Mouse (Mus musculus) intestine, embryonic 14.5 days (tissue): ENCODE measurements around the gene Vmn1r1. TPM values are rescaled to one million over a fixed set of nuclear protein-coding genes. Genes with fewer than 3 reads are reported as not detected.

ENCODE experiments used
- ATAC-seq: fragments of 200-750 bp; cut with Nextera tagmentation; replicated peaks from 2 replicates; pipeline ENCODE4 v1.8.0; 2017; ENCODE audit warnings: low read depth, moderate number of reproducible peaks, moderate TSS enrichment, moderate library complexity; ENCODE audit not compliant: low FRiP score, low TSS enrichment
- DNase-seq: peaks from one replicate; pipeline ENCODE4 v3.0.0-alpha.2; 2018; ENCODE audit warnings: low spot score
- H3K27ac ChIP-seq: fragments of 300-500 bp; sonication (generic); 2 replicates; pipeline ENCODE4 v1.5.1; 2014; ENCODE audit warnings: low read depth, mild to moderate bottlenecking, control low read depth
- H3K27me3 ChIP-seq: fragments of 300-500 bp; sonication (generic); replicated peaks from 2 replicates; pipeline ENCODE4 v1.6.1; 2014; ENCODE audit warnings: low read length, control low read depth; ENCODE audit not compliant: control insufficient read depth, insufficient read depth
- H3K36me3 ChIP-seq: fragments of 300-500 bp; sonication (generic); 2 replicates; pipeline ENCODE4 v1.6.1; 2014; ENCODE audit warnings: low read length, control low read depth; ENCODE audit not compliant: control insufficient read depth, insufficient read depth
- H3K4me1 ChIP-seq: fragments of 300-500 bp; sonication (generic); replicated peaks from 2 replicates; pipeline ENCODE4 v1.6.1; 2014; ENCODE audit warnings: low read length, control low read depth, mixed read lengths; ENCODE audit not compliant: control insufficient read depth, insufficient read depth
- H3K4me2 ChIP-seq: fragments of 300-500 bp; sonication (generic); 2 replicates; pipeline ENCODE4 v1.6.1; 2014; ENCODE audit warnings: low read length
- H3K4me3 ChIP-seq: fragments of 300-500 bp; sonication (generic); 2 replicates; pipeline ENCODE4 v1.5.1; 2014; ENCODE audit warnings: low read depth, low read length, control low read depth, mixed read lengths
- H3K9ac ChIP-seq: fragments of 300-500 bp; sonication (generic); 2 replicates; pipeline ENCODE4 v1.6.1; 2014; ENCODE audit warnings: mild to moderate bottlenecking, low read length
- H3K9me3 ChIP-seq: fragments of 300-500 bp; sonication (generic); 2 replicates; pipeline ENCODE4 v1.6.1; 2016; ENCODE audit warnings: low read length, control low read depth; ENCODE audit not compliant: control insufficient read depth
- WGBS: fragments of 180-500 bp; shearing (Covaris S2); extraction: QIAGEN DNeasy Blood & Tissue Kit; methylation state at CpG from one replicate; pipeline ENCODE4 v1.1.7; 2014; 5-methylcytosine and 5-hydroxymethylcytosine counted together
- polyA plus RNA-seq: library from polyadenylated mRNA; unstranded; fragments of >200 nt; fragmentation: Nextera tagmentation; extraction: Ambion mirVana; gene quantifications from 2 replicates; pipeline ENCODE4 v1.2.1, GENCODE M21; 2014

Vmn1r1 gene
- polyA plus RNA-seq, 1 experiment from 2014 or later = not detected

DNA sequence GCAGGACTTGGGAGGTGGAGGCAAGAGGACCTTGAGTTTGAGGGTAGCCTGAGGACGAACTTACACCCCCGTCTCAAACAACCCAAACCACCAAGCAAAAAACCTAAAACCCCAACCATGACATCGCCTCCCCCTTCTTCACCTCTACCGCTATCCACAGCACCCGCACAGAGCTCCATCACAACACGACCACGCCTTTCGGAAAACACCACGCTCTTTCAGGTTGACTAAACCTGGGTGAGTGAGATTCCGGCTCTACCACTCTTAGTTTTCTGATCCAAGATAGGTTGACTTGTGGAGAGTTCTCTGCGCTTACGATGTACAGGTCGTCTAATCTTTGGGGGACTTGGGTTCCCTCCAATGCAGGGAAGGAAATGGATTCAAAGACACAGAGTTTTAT, 21.6 kb downstream of the Vmn1r1 start:
- no peak for ATAC-seq
- Histone ChIP-seq H3K4me1 (0 out of 2 replicates have a peak, but pooled peaks cover 2% of the 10 kb centered on the region), H3K27me3 (no peaks in the 10 kb centered on the region), H3K27ac (no peak overlapping the region), H3K4me2 (no peak overlapping the region), H3K4me3 (no peak overlapping the region), H3K36me3 (no peaks in the 10 kb centered on the region), H3K9me3 (no peaks in the 10 kb centered on the region), H3K9ac (no peak overlapping the region)
- DNase-seq = no peak
- 93% methylated on average over 13 of the region's 13 CpGs for WGBS

DNA sequence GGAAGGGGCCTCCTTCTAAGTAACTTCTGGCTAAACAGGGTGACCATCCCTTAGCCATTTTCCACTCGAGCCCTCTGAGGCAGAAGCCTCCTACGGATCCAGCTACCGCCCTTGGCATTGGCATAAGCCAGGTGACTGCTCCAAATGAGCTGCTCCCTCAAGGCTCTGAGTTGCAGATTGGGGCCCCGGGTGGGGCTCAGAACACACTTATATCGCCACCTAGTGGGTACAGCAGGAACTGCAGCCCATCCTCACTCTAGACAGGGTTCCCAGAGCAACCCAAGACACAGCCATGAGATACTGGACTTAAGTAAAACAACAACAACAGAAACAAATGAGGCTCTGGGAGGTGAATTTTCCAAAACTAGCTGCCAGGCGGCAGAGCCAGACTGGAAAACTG, 23.9 kb downstream of the Vmn1r1 start:
- WGBS = 2% methylated on average over 6 of the region's 6 CpGs
- H3K27ac ChIP-seq = no peak overlapping the region
- no peaks in the 10 kb centered on the region for H3K9me3 ChIP-seq
- H3K4me2 ChIP-seq = peak overlapping the region; percentile 36
- no peak overlapping the region for H3K9ac ChIP-seq
- no peaks in the 10 kb centered on the region for H3K36me3 ChIP-seq
- H3K27me3 ChIP-seq = no peaks in the 10 kb centered on the region
- H3K4me1 ChIP-seq = 0 out of 2 replicates have a peak, but pooled peaks cover 2% of the 10 kb centered on the region
- DNase-seq = peak; percentile 94
- ATAC-seq = peak; percentile 74; the same call in 1 of the 2 replicates
- no peak overlapping the region for H3K4me3 ChIP-seq

DNA sequence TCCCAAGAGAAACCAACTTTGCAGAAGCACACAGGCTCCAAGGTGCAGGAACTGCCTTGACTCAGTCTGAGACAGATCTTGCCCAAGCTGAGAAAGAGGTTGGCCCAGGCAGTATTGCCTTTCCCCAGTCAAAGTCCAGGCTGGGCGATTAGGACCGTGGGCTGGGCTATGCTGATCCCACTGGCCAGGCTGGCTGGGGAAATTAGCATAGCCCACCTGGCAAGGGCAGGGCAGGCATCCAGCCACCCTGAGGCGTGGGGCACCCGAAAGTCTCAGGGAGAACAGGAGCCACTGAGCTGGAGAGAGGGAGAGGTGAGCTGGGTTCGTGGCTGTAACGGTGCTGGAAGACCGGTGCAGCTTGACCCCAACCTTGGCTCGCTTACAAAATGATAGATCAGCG, 24.3 kb downstream of the Vmn1r1 start:
- DNase-seq (no peak), ATAC-seq (peak; percentile 45)
- Histone ChIP-seq H3K4me3 (no peak overlapping the region), H3K27ac (no peak overlapping the region), H3K9me3 (no peaks in the 10 kb centered on the region), H3K27me3 (no peaks in the 10 kb centered on the region), H3K9ac (no peak overlapping the region), H3K36me3 (no peaks in the 10 kb centered on the region), H3K4me1 (0 out of 2 replicates have a peak, but pooled peaks cover 2% of the 10 kb centered on the region), H3K4me2 (peak overlapping the region; percentile 36)
- 32% methylated on average over 9 of the region's 9 CpGs for WGBS

DNA sequence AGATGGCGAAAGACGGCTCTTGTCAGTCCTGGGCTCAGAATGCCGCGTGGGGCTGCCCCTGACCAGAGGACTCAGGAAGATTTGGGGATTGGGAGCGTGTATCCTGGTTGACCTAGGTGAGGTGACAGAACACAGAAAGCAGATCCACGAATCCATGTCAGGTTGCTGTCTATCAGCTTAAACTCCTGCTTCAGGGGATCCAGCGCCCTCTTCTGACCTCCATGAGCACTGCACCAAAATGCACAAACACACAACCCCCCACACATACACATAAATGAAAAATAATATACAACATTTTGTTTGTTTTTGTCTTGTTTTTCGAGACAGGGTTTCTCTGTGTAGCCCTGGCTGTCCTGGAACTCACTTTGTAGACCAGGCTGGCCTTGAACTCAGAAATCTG, 26.1 kb downstream of the Vmn1r1 start:
- ATAC-seq (no peak), DNase-seq (no peak)
- 0 out of 2 replicates have a peak, but pooled peaks cover 2% of the 10 kb centered on the region for H3K4me1 ChIP-seq
- WGBS = 66% methylated on average over 8 of the region's 8 CpGs
- no peak overlapping the region for H3K27ac ChIP-seq
- H3K4me2 ChIP-seq = no peak overlapping the region
- no peaks in the 10 kb centered on the region for H3K9me3 ChIP-seq
- no peaks in the 10 kb centered on the region for H3K27me3 ChIP-seq
- H3K9ac ChIP-seq = no peak overlapping the region
- no peak overlapping the region for H3K4me3 ChIP-seq
- no peaks in the 10 kb centered on the region for H3K36me3 ChIP-seq

DNA sequence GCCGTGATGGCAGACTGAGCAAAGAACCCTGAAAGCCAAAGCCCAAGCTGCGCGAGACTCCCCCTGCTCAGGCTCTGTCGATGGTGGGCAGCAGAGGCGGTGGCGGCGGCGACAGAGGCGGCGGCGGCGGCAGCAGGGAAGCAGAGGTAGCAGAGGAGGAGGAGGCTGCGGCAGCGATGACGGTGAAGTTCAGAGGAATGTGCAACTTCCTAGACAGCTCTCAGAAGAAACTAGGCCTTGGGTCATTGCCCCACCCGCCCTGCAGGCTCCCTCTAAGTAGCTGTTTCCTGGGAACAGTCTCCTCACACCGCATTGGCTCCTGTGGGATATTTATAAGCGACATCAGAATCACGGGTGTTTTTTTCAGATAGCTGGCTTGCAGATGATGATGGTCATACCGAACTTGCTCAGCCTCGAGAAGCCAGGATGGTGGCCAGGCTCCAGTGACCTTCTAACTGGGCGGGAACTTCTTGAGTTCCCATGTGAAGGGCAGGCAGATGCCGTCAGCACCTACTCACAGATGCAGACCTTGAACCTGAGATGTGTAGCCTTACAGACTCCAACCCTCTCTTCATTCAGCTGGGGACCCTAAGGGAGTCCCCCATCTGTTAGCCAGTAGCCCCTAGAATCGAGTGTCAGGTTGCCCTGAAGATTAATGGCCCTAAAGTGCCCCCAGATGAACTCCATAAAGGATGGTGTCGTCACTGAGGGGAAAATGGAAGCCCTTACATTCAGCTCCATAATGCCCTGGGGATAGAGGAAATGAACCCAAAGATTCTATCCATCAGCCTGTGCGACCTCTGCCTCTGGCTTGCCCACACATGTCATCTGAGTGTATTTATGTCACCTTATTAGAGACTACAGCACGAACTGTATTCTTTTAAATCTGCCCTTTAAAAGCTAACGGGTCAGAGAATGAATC, 26.8 kb downstream of the Vmn1r1 start:
- Histone ChIP-seq H3K27me3 (no peaks in the 10 kb centered on the region), H3K9ac (no peak overlapping the region), H3K4me1 (0 out of 2 replicates have a peak, but pooled peaks cover 2% of the 10 kb centered on the region), H3K4me2 (peak overlapping the region; percentile 13; the same call in 1 of the 2 replicates), H3K4me3 (no peak overlapping the region), H3K36me3 (peaks cover 4% of the 10 kb centered on the region; the same call in 1 of the 2 replicates), H3K27ac (no peak overlapping the region), H3K9me3 (no peaks in the 10 kb centered on the region)
- DNase-seq (no peak), ATAC-seq (no peak)
- WGBS = 45% methylated on average over 28 of the region's 28 CpGs

DNA sequence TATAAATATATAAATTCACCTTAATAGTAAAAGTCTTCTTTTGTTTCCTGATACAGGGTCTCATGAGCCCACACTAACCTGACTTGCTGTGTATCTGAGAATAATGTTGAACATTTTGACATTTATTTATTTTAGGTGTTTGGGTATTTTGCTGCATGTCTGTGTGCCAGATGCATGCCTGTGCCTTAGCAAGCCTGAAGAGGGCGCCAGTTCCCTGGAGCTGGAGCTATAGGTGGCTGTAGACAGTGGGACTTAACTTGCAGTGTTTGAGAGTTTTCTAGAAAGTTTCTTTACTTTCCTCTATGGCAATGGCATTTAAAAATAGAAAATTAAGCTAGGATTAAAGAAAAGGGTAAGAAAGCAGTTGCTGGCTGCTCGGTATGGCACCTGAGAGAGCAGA, 33.5 kb downstream of the Vmn1r1 start:
- Histone ChIP-seq H3K9me3 (no peaks in the 10 kb centered on the region), H3K4me1 (peaks cover 2% of the 10 kb centered on the region; the same call in 1 of the 2 replicates), H3K36me3 (peaks cover 31% of the 10 kb centered on the region), H3K4me2 (no peak overlapping the region), H3K27ac (no peak overlapping the region), H3K27me3 (no peaks in the 10 kb centered on the region), H3K4me3 (no peak overlapping the region), H3K9ac (no peak overlapping the region)
- DNase-seq = no peak
- 37% methylated on average over 2 of the region's 2 CpGs for WGBS
- no peak for ATAC-seq

DNA sequence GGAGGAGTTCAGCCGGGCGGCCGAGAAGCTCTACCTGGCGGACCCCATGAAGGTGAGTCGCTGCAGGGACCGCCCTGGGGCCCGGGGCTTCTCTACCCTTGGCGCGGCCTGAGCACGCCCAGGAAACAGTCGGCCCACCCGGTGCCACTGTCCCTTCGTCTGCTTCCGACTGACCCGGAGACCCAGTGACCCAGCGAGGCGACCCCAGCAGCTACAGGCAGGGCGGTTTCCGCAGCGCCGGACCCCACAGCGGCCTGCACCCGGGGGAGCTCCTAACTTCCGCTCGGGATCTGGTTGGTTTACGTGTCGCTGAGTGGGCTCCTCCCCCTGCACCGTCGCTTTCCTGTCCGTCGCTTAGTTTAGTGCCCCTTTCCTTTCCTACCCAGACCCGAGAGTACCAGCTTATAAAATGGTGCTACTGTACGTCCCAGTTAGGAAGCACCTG, 39.3 kb downstream of the Vmn1r1 start:
- DNase-seq (peak; percentile 91), ATAC-seq (peak; percentile 92)
- Histone ChIP-seq H3K27me3 (no peaks in the 10 kb centered on the region), H3K4me2 (peak overlapping the region; percentile 65), H3K4me1 (peaks cover 5% of the 10 kb centered on the region), H3K9me3 (no peaks in the 10 kb centered on the region), H3K36me3 (peaks cover 16% of the 10 kb centered on the region; the same call in 1 of the 2 replicates), H3K27ac (peak overlapping the region; percentile 76), H3K9ac (peak overlapping the region; percentile 79), H3K4me3 (peak overlapping the region; percentile 73)
- WGBS = 1% methylated on average over 31 of the region's 33 CpGs

DNA sequence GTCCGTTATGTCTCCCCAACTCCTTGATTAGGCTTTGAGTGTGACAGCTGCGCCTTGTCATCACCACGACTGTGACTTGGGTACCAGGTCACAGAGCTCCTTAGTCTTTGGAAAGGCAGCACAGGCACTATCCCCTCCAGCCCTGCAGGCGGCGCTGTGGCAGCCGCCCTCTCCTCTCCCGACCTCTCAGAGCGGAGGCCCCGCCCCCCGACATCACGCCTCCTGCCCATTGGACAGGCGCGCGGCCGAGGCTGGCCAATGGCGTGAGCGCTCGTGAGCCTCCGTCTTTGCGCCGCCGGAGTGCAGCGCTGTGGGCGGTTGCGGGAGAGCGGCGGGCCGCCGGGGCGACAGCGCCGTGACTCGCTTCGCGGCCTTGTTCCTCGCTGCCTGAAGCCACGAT, 39.8 kb downstream of the Vmn1r1 start, which contains the start of gene Srp9:
Srp9 (plus strand) TSS at position 232 of the 400 bp plus-strand sequence.
- ATAC-seq = peak; percentile 98
- Histone ChIP-seq H3K4me3 (peak within 1 kb of the TSS; percentile 73), H3K27me3 (no peaks in the 10 kb centered on the region), H3K9ac (peak within 1 kb of the TSS; percentile 79), H3K4me2 (peak within 1 kb of the TSS; percentile 65), H3K9me3 (no peaks in the 10 kb centered on the region), H3K27ac (peak within 1 kb of the TSS; percentile 76), H3K36me3 (peaks cover 12% of the 10 kb centered on the region; the same call in 1 of the 2 replicates), H3K4me1 (peaks cover 5% of the 10 kb centered on the region)
- whole genome bisulfite sequencing = under 1% methylated on average over 32 of the region's 37 CpGs
- DNase-seq = peak; percentile 96
